ENCODE assay signal across 8 mouse cellular contexts in the genomic region with DNA sequence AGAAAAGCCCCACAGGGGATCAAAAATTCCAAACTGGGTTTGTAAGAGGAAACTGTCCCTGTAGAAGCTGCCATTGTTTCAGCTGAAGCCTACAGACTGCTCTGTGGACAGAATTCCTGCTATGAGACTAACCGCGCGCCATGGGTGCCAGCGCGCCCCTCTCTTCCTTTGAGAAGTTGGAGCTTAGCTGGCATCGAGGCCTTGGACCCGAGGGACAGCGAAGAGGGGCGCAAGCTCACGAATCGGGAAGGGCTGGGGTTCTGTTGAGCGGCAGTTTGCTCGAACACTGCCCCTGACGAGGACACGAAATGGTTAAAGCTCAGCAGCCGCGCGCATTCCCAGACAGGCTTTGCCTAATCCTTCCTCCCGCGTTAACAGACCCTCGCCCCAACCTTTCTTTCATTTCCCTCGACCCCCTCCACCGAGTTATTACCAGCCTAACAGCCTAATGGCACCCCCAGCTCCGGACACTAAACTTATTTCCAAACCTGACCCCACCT. TPM values are rescaled to one million over a fixed set of nuclear protein-coding genes. Genes with fewer than 3 reads are reported as not detected.
DNase-seq lines count a peak whose midpoint lies in the region; ATAC-seq and TF ChIP-seq lines count a peak whose summit lies in the region.

No protein-coding gene starts in this region.

- peak; percentile 23 for ATAC-seq in embryonic facial prominence, embryonic 13.5 days (ENCODE audit: insufficient number of reproducible peaks, insufficient read depth, low FRiP score, low TSS enrichment, low read depth)
- peak; percentile 52 for ATAC-seq in hindbrain, embryonic 13.5 days (ENCODE audit: low FRiP score)
- peak; percentile 12; the same call in 1 of the 2 replicates for ATAC-seq in liver, postnatal 0 days
- ATAC-seq in stomach, embryonic 15.5 days (ENCODE audit: insufficient read depth, low FRiP score, low read depth), result peak; percentile 32; the same call in 1 of the 2 replicates

- TF ChIP-seq POLR2A in liver, adult 2 months (IDR thresholded peaks at IDR 0.05; ENCODE audit: extremely low read depth, insufficient read depth, low read length), result no peak

- H3K79me2 ChIP-seq in liver, adult 2 months (ENCODE audit: control insufficient read depth, insufficient read depth, low read length), result no peaks in the 10 kb centered on the region

- peak overlapping the region; percentile 86 for H3K4me2 ChIP-seq in embryonic facial prominence, embryonic 13.5 days
- peak overlapping the region; percentile 92 for H3K4me2 ChIP-seq in hindbrain, embryonic 13.5 days
- peak overlapping the region; percentile 93 for H3K4me2 ChIP-seq in liver, postnatal 0 days (ENCODE audit: low read depth, low read length)
- peak overlapping the region; percentile 89 for H3K4me2 ChIP-seq in stomach, embryonic 15.5 days

- no peaks in the 10 kb centered on the region for H3K36me3 ChIP-seq in liver, adult 2 months (ENCODE audit: control insufficient read depth, insufficient read depth, low read length)
- H3K36me3 ChIP-seq in embryonic facial prominence, embryonic 13.5 days, result peaks cover 24% of the 10 kb centered on the region
- peaks cover 14% of the 10 kb centered on the region for H3K36me3 ChIP-seq in hindbrain, embryonic 13.5 days
- H3K36me3 ChIP-seq in liver, postnatal 0 days (replicated peaks; ENCODE audit: insufficient read depth, low read length), result no peaks in the 10 kb centered on the region
- H3K36me3 ChIP-seq in stomach, embryonic 15.5 days, result no peaks in the 10 kb centered on the region

- H3K9ac ChIP-seq in liver, adult 2 months (ENCODE audit: low read depth, low read length), result peak overlapping the region; percentile 64
- H3K9ac ChIP-seq in embryonic facial prominence, embryonic 13.5 days, result peak overlapping the region; percentile 97
- peak overlapping the region; percentile 91 for H3K9ac ChIP-seq in hindbrain, embryonic 13.5 days
- H3K9ac ChIP-seq in liver, postnatal 0 days (replicated peaks), result peak overlapping the region; percentile 61
- H3K9ac ChIP-seq in stomach, embryonic 15.5 days, result peak overlapping the region; percentile 47

- TF ChIP-seq EP300 in liver, postnatal 0 days (IDR thresholded peaks at IDR 0.05; ENCODE audit: low read depth), result no peak

- peak overlapping the region; percentile 91 for H3K4me3 ChIP-seq in liver, adult 2 months (ENCODE audit: insufficient read depth, low read depth, low read length)
- H3K4me3 ChIP-seq in embryonic facial prominence, embryonic 13.5 days, result peak overlapping the region; percentile 91
- peak overlapping the region; percentile 80 for H3K4me3 ChIP-seq in hindbrain, embryonic 13.5 days
- H3K4me3 ChIP-seq in liver, postnatal 0 days (ENCODE audit: low read depth, low read length), result peak overlapping the region; percentile 54
- peak overlapping the region; percentile 61 for H3K4me3 ChIP-seq in stomach, embryonic 15.5 days (replicated peaks)

- peaks cover 3% of the 10 kb centered on the region; the same call in 1 of the 2 replicates for H3K4me1 ChIP-seq in liver, adult 2 months (ENCODE audit: control insufficient read depth, insufficient read depth, low read length)
- H3K4me1 ChIP-seq in embryonic facial prominence, embryonic 13.5 days, result peaks cover 30% of the 10 kb centered on the region
- peaks cover 41% of the 10 kb centered on the region for H3K4me1 ChIP-seq in hindbrain, embryonic 13.5 days (replicated peaks)
- H3K4me1 ChIP-seq in liver, postnatal 0 days (ENCODE audit: insufficient read depth), result peaks cover 15% of the 10 kb centered on the region
- no peaks in the 10 kb centered on the region; the same call in 1 of the 2 replicates for H3K4me1 ChIP-seq in stomach, embryonic 15.5 days

- TF ChIP-seq CTCF in liver, adult 2 months (IDR thresholded peaks at IDR 0.05; ENCODE audit: low read depth, low read length), result no peak
- TF ChIP-seq CTCF in liver, postnatal 0 days (IDR thresholded peaks at IDR 0.05; ENCODE audit: low read depth), result no peak

- under 1% methylated on average over 24 of the region's 24 CpGs for WGBS in liver, adult 2 months
- under 1% methylated on average over 24 of the region's 24 CpGs for WGBS in embryonic facial prominence, embryonic 13.5 days
- WGBS in hindbrain, embryonic 13.5 days, result under 1% methylated on average over 24 of the region's 24 CpGs
- WGBS in liver, postnatal 0 days (ENCODE audit: insufficient replicate concordance), result under 1% methylated on average over 24 of the region's 24 CpGs
- 0% methylated on average over 24 of the region's 24 CpGs for WGBS in stomach, embryonic 15.5 days

- peaks cover 8% of the 10 kb centered on the region for H3K27me3 ChIP-seq in liver, adult 2 months (ENCODE audit: control insufficient read depth, insufficient read depth, low read length)
- no peaks in the 10 kb centered on the region for H3K27me3 ChIP-seq in embryonic facial prominence, embryonic 13.5 days
- no peaks in the 10 kb centered on the region for H3K27me3 ChIP-seq in hindbrain, embryonic 13.5 days
- peaks cover 50% of the 10 kb centered on the region for H3K27me3 ChIP-seq in liver, postnatal 0 days (ENCODE audit: insufficient read depth, low read length)
- no peaks in the 10 kb centered on the region for H3K27me3 ChIP-seq in stomach, embryonic 15.5 days (replicated peaks)

- peaks cover 3% of the 10 kb centered on the region; the same call in 1 of the 2 replicates for H3K9me3 ChIP-seq in embryonic facial prominence, embryonic 13.5 days
- no peaks in the 10 kb centered on the region for H3K9me3 ChIP-seq in hindbrain, embryonic 13.5 days
- no peaks in the 10 kb centered on the region for H3K9me3 ChIP-seq in liver, postnatal 0 days (ENCODE audit: low read length)
- no peaks in the 10 kb centered on the region for H3K9me3 ChIP-seq in stomach, embryonic 15.5 days

- DNase-seq in liver, adult 2 months (ENCODE audit: extremely low read depth, low read depth, low spot score), result no peak
- no peak for DNase-seq in liver
- DNase-seq in adipocyte (ENCODE audit: low spot score), result peak; percentile 66
- no peak for DNase-seq in liver, postnatal 0 days
- DNase-seq in layer of hippocampus, adult 9-10 months (ENCODE audit: low spot score), result no peak

- H3K27ac ChIP-seq in liver, adult 2 months (replicated peaks; ENCODE audit: insufficient read depth, low read depth, low read length), result peak overlapping the region; percentile 15; the same call in 1 of the 2 replicates
- H3K27ac ChIP-seq in embryonic facial prominence, embryonic 13.5 days, result peak overlapping the region; percentile 99
- peak overlapping the region; percentile 96 for H3K27ac ChIP-seq in hindbrain, embryonic 13.5 days
- peak overlapping the region; percentile 55; the same call in 1 of the 2 replicates for H3K27ac ChIP-seq in liver, postnatal 0 days (ENCODE audit: low read depth)
- H3K27ac ChIP-seq in stomach, embryonic 15.5 days, result peak overlapping the region; percentile 96

RNA-seq across cellular contexts. Expression of a gene that starts 1.8 kb away (rescaled TPM):
- 1.8 and 2.6 TPM in 2 replicates for total RNA-seq in liver, adult 2 months (2014; rRNA removed)
- polyA plus RNA-seq in liver, adult 2 months (2012; rRNA removed), result 0.16 and 0.27 TPM in 2 replicates
- polyA plus RNA-seq in embryonic facial prominence, embryonic 13.5 days (2015; fragmentation: Nextera tagmentation; extraction: Ambion mirVana), result 19.6 and 23.9 TPM in 2 replicates
- 9.9 and 10.0 TPM in 2 replicates for polyA plus RNA-seq in hindbrain, embryonic 13.5 days (2015; fragmentation: Nextera tagmentation; extraction: Ambion mirVana)
- polyA plus RNA-seq in liver, postnatal 0 days (2015; fragmentation: Nextera tagmentation; extraction: Ambion mirVana), result 0.22 and 0.26 TPM in 2 replicates
- polyA plus RNA-seq in stomach, embryonic 15.5 days (2015; fragmentation: Nextera tagmentation; extraction: Ambion mirVana), result 7.3 and 8.8 TPM in 2 replicates

Comparison
In these comparisons a context has a peak if more than half of its experiments do, and no peak if none do; other contexts are left out.
1. H3K27ac ChIP-seq: peak in every context shown above with its lines; median percentile 99 in embryonic facial prominence, embryonic 13.5 days; 96 in hindbrain, embryonic 13.5 days; 96 in stomach, embryonic 15.5 days; 55 in liver, postnatal 0 days; 15 in liver, adult 2 months.
2. H3K9ac ChIP-seq: peak in every context shown above with its lines; median percentile 97 in embryonic facial prominence, embryonic 13.5 days; 91 in hindbrain, embryonic 13.5 days; 64 in liver, adult 2 months; 61 in liver, postnatal 0 days; 47 in stomach, embryonic 15.5 days.